Mouse (Mus musculus) macrophage (primary cell): ENCODE measurements around the gene Galr3. TPM values are rescaled to one million over a fixed set of nuclear protein-coding genes. Genes with fewer than 3 reads are reported as not detected.

Source experiments
- H3K27ac ChIP-seq: fragments of 350-480 bp; formaldehyde crosslinking; 2 replicates; pipeline ENCODE4 v1.9.0; 2021
- H3K36me3 ChIP-seq: fragments of 350-480 bp; formaldehyde crosslinking; 2 replicates; pipeline ENCODE4 v1.9.0; 2021; ENCODE audit errors: inconsistent target
- H3K4me3 ChIP-seq: fragments of 350-480 bp; formaldehyde crosslinking; 2 replicates; pipeline ENCODE4 v1.9.0; 2021; ENCODE audit errors: inconsistent target
- H3K79me2 ChIP-seq: fragments of 350-480 bp; formaldehyde crosslinking; 2 replicates; pipeline ENCODE4 v1.9.0; 2021; ENCODE audit errors: inconsistent target
- WGBS: methylation state at CpG from one replicate; pipeline ENCODE4 v1.1.7; 2026; ENCODE audit warnings: inconsistent platforms; ENCODE audit not compliant: missing documents; 5-methylcytosine and 5-hydroxymethylcytosine counted together
- polyA plus RNA-seq: library from polyadenylated mRNA; stranded (reverse); fragments of 250-400 nt; gene quantifications from 3 replicates; pipeline ENCODE4 v1.2.4, GENCODE M21; 2018; ENCODE audit warnings: inconsistent platforms

The Galr3 gene
- polyA plus RNA-seq, 1 experiment from 2014 or later, result not detected

GRCm38 (mm10) chr15:79056601-79057000 is 14.9 kb downstream of the Galr3 start:
- 98% methylated on average over 7 of the region's 7 CpGs for WGBS
- H3K79me2 ChIP-seq, result peaks cover 6% of the 10 kb centered on the region
- H3K36me3 ChIP-seq, result peaks cover 66% of the 10 kb centered on the region
- no peak overlapping the region for H3K27ac ChIP-seq
- H3K4me3 ChIP-seq, result no peak overlapping the region

GRCm38 (mm10) chr15:79057850-79058249 is 16.2 kb downstream of the Galr3 start:
- WGBS, result 96% methylated on average over 6 of the region's 6 CpGs
- Histone ChIP-seq H3K79me2 (peaks cover 13% of the 10 kb centered on the region), H3K36me3 (peaks cover 66% of the 10 kb centered on the region), H3K4me3 (no peak overlapping the region), H3K27ac (no peak overlapping the region)

DNA sequence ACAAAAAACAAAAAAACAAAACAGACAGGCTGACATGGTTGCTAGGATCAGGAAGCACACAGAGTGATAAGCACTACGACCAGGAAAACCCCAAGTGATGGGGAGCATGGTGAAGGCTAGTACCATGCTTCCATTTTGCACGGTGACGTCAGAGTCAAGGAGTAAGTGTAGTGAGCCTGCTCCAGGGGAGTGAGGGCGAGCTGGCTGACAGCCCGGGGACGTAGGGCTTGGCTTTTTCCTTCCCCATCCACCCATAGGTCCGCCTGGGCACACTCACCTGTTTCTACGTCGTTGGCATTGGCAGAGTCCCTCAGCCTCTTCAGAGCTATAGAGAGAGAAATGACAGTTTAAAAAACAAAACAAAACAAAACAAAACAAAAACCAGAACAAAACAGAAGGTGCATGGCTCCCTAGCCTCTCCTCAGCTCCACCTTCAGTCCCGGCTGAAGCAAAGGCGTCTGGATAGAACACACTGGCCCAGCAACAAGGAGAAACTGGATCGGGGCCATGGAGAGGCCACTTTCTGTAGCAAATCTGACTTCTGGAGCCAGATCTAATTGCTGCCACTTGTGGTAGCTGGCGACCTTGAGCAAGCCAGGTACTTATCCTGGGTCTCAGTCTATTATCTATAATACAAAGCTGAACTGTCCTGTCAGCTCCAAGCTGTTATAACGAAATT is 19.3 kb downstream of the Galr3 start:
- H3K36me3 ChIP-seq, result peaks cover 36% of the 10 kb centered on the region
- no peak overlapping the region for H3K27ac ChIP-seq
- no peak overlapping the region for H3K4me3 ChIP-seq
- H3K79me2 ChIP-seq, result peaks cover 13% of the 10 kb centered on the region
- 95% methylated on average over 14 of the region's 14 CpGs for WGBS

DNA sequence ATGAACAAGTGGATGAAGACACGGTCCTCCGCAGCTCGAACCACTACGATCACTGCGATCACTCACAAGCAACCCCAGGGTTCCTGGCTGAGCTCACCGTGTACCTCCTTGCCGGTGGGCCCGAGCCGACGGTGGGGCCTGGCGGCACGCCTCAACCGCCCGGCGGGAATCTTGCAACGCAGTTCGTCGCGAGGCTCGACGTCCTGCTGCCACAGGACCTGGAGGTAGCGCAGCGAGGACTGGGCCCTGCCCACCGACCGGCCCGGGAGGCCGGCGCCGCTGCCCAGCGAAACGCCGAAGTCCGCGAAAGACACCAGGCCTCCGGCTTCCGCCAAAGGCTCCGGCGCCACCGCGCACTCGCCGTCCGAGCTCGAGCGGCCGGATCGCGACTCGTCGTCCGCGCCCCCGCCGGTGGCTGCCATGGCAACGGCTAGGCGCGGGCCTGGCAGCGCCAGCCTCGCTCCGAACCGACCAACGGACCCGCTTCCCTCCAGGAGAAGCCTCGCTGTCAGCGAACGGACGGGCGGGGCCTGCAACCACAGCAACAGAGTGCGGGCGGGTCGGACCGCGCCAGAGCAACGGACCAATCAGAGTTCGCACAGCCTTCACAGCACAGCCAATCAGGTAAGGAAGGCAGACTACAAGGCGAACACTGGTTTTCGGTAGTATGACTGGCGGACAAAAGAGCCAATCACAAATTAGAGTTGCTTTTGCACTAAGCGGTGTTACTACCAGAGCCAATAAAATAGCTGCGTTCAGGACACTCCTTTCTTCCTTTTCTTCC is 20.9 kb downstream of the Galr3 start, which contains the start of gene Ankrd54:
Ankrd54 (minus strand) TSS at position 518 of the 784 bp plus-strand sequence.
- no peak within 1 kb of the TSS for H3K27ac ChIP-seq
- under 1% methylated on average over 66 of the region's 80 CpGs for WGBS
- H3K4me3 ChIP-seq, result peak within 1 kb of the TSS; percentile 50
- peaks cover 13% of the 10 kb centered on the region for H3K79me2 ChIP-seq
- H3K36me3 ChIP-seq, result peaks cover 25% of the 10 kb centered on the region

DNA sequence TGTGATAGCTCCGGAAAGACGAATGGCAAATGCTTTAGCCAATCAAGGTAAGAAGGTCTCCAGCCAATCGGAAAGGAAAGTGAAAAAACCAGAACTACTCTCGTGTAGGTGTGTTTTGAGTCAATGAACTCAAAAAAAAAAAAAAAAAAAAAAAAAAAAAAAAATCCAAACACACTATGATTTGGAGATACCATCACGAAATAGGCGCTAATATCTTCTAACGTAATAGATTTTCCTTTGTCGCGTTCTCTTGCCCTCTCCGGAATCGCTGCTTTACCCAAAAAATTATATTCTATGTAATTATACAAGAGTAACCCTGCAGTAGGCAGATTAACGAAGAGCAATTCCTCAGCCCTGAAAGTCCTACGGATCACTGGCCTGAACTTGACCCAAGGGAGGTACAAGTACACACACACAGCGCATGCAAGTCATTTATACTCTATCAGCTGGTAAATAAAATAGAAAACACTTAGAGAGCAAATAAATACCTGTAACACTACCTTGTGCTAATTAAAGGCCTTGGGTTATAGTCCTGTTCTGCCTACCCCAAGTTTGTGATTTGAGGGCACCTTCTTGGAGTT is 21.6 kb downstream of the Galr3 start:
- Histone ChIP-seq H3K27ac (no peak overlapping the region), H3K36me3 (peaks cover 18% of the 10 kb centered on the region), H3K79me2 (peaks cover 13% of the 10 kb centered on the region), H3K4me3 (peak overlapping the region; percentile 18)
- WGBS, result 15% methylated on average over 10 of the region's 14 CpGs

DNA sequence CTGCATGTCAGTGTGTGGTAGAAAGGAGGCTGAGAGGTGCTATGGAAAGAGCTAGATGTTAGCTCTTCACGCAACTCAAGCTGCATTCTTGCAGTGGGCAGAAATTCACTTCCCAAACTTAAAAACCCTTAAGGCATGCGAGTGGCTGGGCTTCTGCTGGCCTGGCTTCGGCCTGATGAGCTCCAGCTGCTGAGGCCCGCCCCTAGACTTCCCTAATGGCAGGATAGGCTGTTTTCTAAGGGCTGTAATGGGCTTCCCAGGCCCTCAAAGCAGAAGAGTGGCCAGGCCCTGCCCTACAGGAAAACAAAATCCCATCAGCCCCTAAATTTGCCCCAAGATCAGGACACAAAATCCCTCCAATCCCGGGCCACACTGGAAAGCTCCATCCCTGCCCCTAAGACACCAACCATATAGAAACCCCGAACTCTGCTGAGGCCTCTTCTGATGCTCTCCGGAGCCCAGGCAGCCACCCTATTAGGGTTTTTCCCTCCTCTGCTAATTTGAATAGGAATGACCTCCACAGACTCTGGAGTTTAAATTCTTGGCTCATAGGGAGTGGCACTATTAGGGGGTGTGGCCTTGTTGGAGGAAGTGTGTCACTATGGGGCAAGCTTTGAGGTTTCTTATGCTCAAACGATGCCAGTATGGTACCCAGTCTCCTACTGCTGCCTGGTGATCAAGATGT is 23.5 kb downstream of the Galr3 start:
- no peaks in the 10 kb centered on the region for H3K36me3 ChIP-seq
- 77% methylated on average over 8 of the region's 8 CpGs for WGBS
- no peak overlapping the region for H3K27ac ChIP-seq
- H3K4me3 ChIP-seq, result no peak overlapping the region
- peaks cover 13% of the 10 kb centered on the region for H3K79me2 ChIP-seq

DNA sequence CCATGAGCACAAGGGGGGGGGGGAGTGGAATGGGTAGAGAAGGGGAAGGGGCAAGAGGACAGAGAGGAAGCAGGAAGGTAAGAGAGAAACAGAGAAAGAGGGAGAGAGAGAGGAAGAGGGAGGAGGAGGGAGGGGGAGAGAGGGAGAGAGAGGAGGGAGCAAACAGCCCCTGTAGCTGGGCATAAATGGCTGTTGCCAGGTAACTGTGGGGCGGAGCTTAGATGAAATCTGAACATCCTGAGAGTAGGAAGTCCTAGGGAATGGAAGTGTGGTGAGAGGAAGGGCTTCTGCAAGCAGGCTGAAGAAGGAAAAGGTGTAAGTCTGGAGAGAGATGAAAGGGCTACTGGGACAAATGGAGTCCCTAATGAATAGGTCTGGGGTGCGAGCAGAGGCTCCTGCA is 24.6 kb downstream of the Galr3 start:
- Histone ChIP-seq H3K27ac (no peak overlapping the region), H3K4me3 (no peak overlapping the region), H3K36me3 (no peaks in the 10 kb centered on the region), H3K79me2 (peaks cover 10% of the 10 kb centered on the region)
- WGBS, result 74% methylated on average over 2 of the region's 2 CpGs

DNA sequence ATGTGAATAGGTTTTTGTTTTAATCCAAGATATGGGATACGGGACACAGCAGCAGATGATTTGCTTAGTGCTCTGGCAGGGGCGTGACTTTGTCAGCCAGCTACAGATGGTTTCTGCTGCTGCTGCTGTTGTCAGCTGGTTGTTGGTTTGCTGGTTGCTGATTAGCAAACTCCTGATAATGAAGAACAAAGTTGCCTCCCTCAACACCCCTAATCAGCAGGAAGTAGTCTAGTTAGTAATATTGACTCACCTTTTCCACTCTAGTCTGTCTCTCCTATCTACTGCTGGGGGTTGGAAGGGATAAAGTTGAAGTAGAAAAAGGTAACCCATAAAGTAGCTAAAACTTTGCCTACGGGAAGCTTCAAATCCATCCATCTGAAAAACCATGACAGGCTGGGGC is 25.9 kb downstream of the Galr3 start:
- Histone ChIP-seq H3K27ac (no peak overlapping the region), H3K36me3 (no peaks in the 10 kb centered on the region), H3K4me3 (no peak overlapping the region), H3K79me2 (no peaks in the 10 kb centered on the region)
- 85% methylated on average over 3 of the region's 3 CpGs for WGBS

GRCm38 (mm10) chr15:79068416-79068815 is 26.7 kb downstream of the Galr3 start:
- Histone ChIP-seq H3K36me3 (no peaks in the 10 kb centered on the region), H3K27ac (no peak overlapping the region), H3K79me2 (no peaks in the 10 kb centered on the region), H3K4me3 (no peak overlapping the region)
- WGBS, result 92% methylated on average over 3 of the region's 3 CpGs

- no peak overlapping the region for H3K27ac ChIP-seq
- no peaks in the 10 kb centered on the region for H3K36me3 ChIP-seq
- no peak overlapping the region for H3K4me3 ChIP-seq
- 63% methylated on average over 5 of the region's 5 CpGs for WGBS
- peaks cover 12% of the 10 kb centered on the region for H3K79me2 ChIP-seq
Measured at GRCm38 (mm10) chr15:79071117-79072039, 29.7 kb downstream of the Galr3 start.

- Histone ChIP-seq H3K36me3 (peaks cover 22% of the 10 kb centered on the region), H3K79me2 (peaks cover 35% of the 10 kb centered on the region), H3K4me3 (no peak overlapping the region), H3K27ac (no peak overlapping the region)
Measured at GRCm38 (mm10) chr15:79073752-79074151, 32.1 kb downstream of the Galr3 start.

GRCm38 (mm10) chr15:79074446-79074845 is 32.8 kb downstream of the Galr3 start:
- peak overlapping the region; percentile 94 for H3K4me3 ChIP-seq
- peak overlapping the region; percentile 49 for H3K27ac ChIP-seq
- 43% methylated on average over 9 of the region's 10 CpGs for WGBS
- H3K79me2 ChIP-seq, result peaks cover 35% of the 10 kb centered on the region
- H3K36me3 ChIP-seq, result peaks cover 28% of the 10 kb centered on the region

GRCm38 (mm10) chr15:79074913-79075532 is 33.3 kb downstream of the Galr3 start, which contains the start of gene Eif3l:
Gene Eif3l (plus strand): TSS chr15:79075179.
- peak within 1 kb of the TSS; percentile 49 for H3K27ac ChIP-seq
- H3K4me3 ChIP-seq, result peak within 1 kb of the TSS; percentile 94
- H3K79me2 ChIP-seq, result peaks cover 35% of the 10 kb centered on the region
- under 1% methylated on average over 49 of the region's 49 CpGs for WGBS
- H3K36me3 ChIP-seq, result peaks cover 34% of the 10 kb centered on the region
